Mouse (Mus musculus) C2C12 (cell line): ENCODE results near the gene Dnajc13. TPM values are rescaled to one million over a fixed set of nuclear protein-coding genes. Genes with fewer than 3 reads are reported as not detected.

ENCODE experiments used
- H3K27me3 ChIP-seq: one replicate; pipeline ENCODE4 v1.6.1; 2011; ENCODE audit not compliant: control insufficient read depth, insufficient read depth, insufficient read length
- H3K36me3 ChIP-seq: one replicate; pipeline ENCODE4 v1.6.1; 2011; ENCODE audit not compliant: control insufficient read depth, insufficient read depth
- H3K4me3 ChIP-seq: one replicate; pipeline ENCODE4 v1.5.1; 2011; ENCODE audit warnings: mild to moderate bottlenecking, control low read depth; ENCODE audit not compliant: poor library complexity, insufficient read depth, severe bottlenecking
- H3K79me2 ChIP-seq: one replicate; pipeline ENCODE4 v1.6.1; 2011; ENCODE audit not compliant: control insufficient read depth, insufficient read depth
- H3K79me3 ChIP-seq: one replicate; pipeline ENCODE4 v1.6.1; 2011; ENCODE audit warnings: low read depth, control low read depth
- H3ac ChIP-seq: one replicate; pipeline ENCODE3; 2011; ENCODE audit warnings: low read depth; ENCODE audit not compliant: control insufficient read depth, insufficient read length
- CEBPB ChIP-seq: IDR thresholded peaks from one replicate; pipeline ENCODE4 v1.6.1; 2011; ENCODE audit warnings: low read depth, mild to moderate bottlenecking, control low read depth, moderate library complexity
- CTCF ChIP-seq: IDR thresholded peaks from one replicate; pipeline ENCODE4 v1.5.1; 2011; ENCODE audit not compliant: control insufficient read depth, insufficient read depth, insufficient read length
- FOSL1 ChIP-seq: IDR thresholded peaks from one replicate; pipeline ENCODE4 v1.8.0; 2011; ENCODE audit warnings: mild to moderate bottlenecking, low read length; ENCODE audit not compliant: poor library complexity, insufficient read depth, severe bottlenecking
- MAX ChIP-seq: IDR thresholded peaks from one replicate; pipeline ENCODE4 v1.6.1; 2011; ENCODE audit warnings: mild to moderate bottlenecking, control low read depth
- MYOD1 ChIP-seq: IDR thresholded peaks from one replicate; pipeline ENCODE4 v1.6.1; 2011; ENCODE audit warnings: low read depth; ENCODE audit not compliant: control insufficient read depth, insufficient read length
- MYOG ChIP-seq: IDR thresholded peaks from one replicate; pipeline ENCODE4 v1.6.1; 2011; ENCODE audit not compliant: control insufficient read depth, insufficient read length; ENCODE audit errors: extremely low read depth
- USF1 ChIP-seq: IDR thresholded peaks from one replicate; pipeline ENCODE4 v1.6.1; 2011; ENCODE audit warnings: low read depth, mild to moderate bottlenecking, control low read depth, moderate library complexity
- polyA plus RNA-seq: library from polyadenylated mRNA; unstranded; fragments of >200 nt; fragmentation: generic; extraction: Trizol; gene quantifications from one replicate; pipeline ENCODE4 v1.2.1, GENCODE M21; 2012; ENCODE audit warnings: missing spikeins

Gene Dnajc13
- polyA plus RNA-seq, 1 experiment, result 13.5 TPM

DNA sequence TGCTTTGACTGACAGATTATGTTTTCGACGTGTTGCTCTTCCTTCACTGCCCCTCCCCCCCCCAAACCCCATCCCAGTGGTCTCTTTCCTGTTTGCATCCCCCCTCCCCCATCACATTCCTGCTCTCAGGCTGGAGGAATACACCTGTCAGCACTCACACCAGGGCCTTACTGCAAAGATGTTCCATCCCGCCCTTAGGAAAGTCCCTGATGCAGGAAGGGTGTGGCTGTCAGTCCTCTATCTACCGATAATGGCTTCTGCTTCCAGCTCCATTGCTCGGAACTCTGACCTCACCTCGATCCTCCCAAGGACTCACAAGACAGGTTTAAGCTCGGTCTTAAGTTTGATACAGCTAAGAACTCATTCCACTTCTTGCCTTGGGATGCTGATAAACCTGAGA, 116.0 kb downstream of the Dnajc13 start:
- Histone ChIP-seq H3K79me3 (no peaks in the 10 kb centered on the region), H3K36me3 (peaks cover 10% of the 10 kb centered on the region), H3K4me3 (no peak overlapping the region), H3ac (no peak overlapping the region), H3K27me3 (no peaks in the 10 kb centered on the region), H3K79me2 (no peaks in the 10 kb centered on the region)
- TF ChIP-seq CEBPB (no peak), MYOD1 (no peak), MYOG (no peak)

GRCm38 (mm10) chr9:104144314-104144996, 118.3 kb downstream of the Dnajc13 start:
- no peak overlapping the region for H3ac ChIP-seq
- no peak overlapping the region for H3K4me3 ChIP-seq
- H3K79me3 ChIP-seq, result no peaks in the 10 kb centered on the region
- no peaks in the 10 kb centered on the region for H3K79me2 ChIP-seq
- H3K36me3 ChIP-seq, result no peaks in the 10 kb centered on the region
- no peaks in the 10 kb centered on the region for H3K27me3 ChIP-seq
- TF ChIP-seq FOSL1, result no peak
- no peak for TF ChIP-seq MYOD1
- TF ChIP-seq CTCF, result no peak
- no peak for TF ChIP-seq MAX
- TF ChIP-seq USF1, result no peak
- no peak for TF ChIP-seq MYOG
- no peak for TF ChIP-seq CEBPB

- Histone ChIP-seq H3K36me3 (no peaks in the 10 kb centered on the region), H3ac (no peak overlapping the region), H3K27me3 (no peaks in the 10 kb centered on the region), H3K4me3 (no peak overlapping the region), H3K79me2 (no peaks in the 10 kb centered on the region), H3K79me3 (no peaks in the 10 kb centered on the region)
- TF ChIP-seq USF1 (no peak), FOSL1 (no peak), MYOG (no peak), CTCF (no peak), MYOD1 (no peak), CEBPB (no peak), MAX (no peak)
These were observed 119.9 kb downstream of the Dnajc13 start for GRCm38 (mm10) chr9:104142805-104143204.

DNA sequence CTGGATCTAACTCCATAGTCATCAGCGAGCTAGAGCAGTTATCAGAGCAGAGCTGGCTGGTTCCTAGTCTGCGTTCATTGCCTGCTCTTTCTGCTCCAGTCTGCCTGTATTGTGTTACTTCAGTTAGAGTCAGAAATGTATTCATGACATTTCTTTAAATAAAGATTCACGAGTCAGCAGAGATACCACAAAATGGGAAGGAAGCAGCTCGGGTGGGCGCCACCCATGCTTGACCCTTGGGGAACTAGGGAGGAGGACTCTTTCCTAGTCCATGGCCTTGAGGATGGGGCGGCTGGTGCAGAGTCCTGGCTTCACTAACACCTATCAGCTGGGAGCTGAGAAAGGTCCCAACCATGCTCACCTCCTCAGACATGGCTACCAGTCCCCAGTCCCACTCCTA, 122.4 kb downstream of the Dnajc13 start:
- no peak overlapping the region for H3K4me3 ChIP-seq
- no peaks in the 10 kb centered on the region for H3K27me3 ChIP-seq
- H3K79me3 ChIP-seq, result no peaks in the 10 kb centered on the region
- TF ChIP-seq MYOD1 (no peak), FOSL1 (no peak), CTCF (no peak), MAX (no peak), USF1 (no peak), MYOG (no peak), CEBPB (no peak)
- H3K79me2 ChIP-seq, result no peaks in the 10 kb centered on the region
- no peak overlapping the region for H3ac ChIP-seq
- no peaks in the 10 kb centered on the region for H3K36me3 ChIP-seq

GRCm38 (mm10) chr9:104130141-104130755, 132.5 kb downstream of the Dnajc13 start:
- Histone ChIP-seq H3K27me3 (no peaks in the 10 kb centered on the region), H3K79me2 (no peaks in the 10 kb centered on the region), H3ac (no peak overlapping the region), H3K79me3 (no peaks in the 10 kb centered on the region), H3K36me3 (no peaks in the 10 kb centered on the region), H3K4me3 (no peak overlapping the region)
- TF ChIP-seq USF1 (no peak), MYOG (no peak), CEBPB (no peak), FOSL1 (no peak), MAX (no peak), CTCF (no peak), MYOD1 (no peak)

DNA sequence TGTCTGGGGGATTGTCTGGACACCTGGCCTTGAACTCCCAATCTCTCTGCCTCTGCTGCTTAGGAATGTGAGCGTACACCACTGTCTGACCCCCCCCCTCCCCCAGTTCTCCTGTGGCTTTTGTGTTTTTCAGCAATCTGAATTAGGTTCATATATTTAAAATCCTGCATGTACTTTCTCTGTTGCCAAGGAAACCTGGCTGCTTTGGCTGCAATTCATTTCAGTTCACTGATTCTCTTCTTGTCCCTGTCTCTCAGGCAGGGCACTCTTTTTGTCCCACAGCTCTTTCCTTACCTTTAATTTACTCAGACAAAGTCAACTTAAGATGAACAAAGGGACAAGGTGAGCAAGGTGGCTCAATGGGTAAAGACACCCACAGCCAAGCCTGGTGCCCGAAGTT, 134.6 kb downstream of the Dnajc13 start:
- Histone ChIP-seq H3K79me3 (no peaks in the 10 kb centered on the region), H3ac (no peak overlapping the region), H3K27me3 (no peaks in the 10 kb centered on the region), H3K79me2 (no peaks in the 10 kb centered on the region), H3K4me3 (no peak overlapping the region), H3K36me3 (no peaks in the 10 kb centered on the region)
- TF ChIP-seq MYOG (no peak), FOSL1 (no peak), CTCF (no peak), CEBPB (no peak), MYOD1 (no peak), MAX (no peak), USF1 (no peak)
